Mouse (Mus musculus) gastrocnemius, postnatal 36 days (tissue): ENCODE measurements around the gene Ly75. TPM values are rescaled to one million over a fixed set of nuclear protein-coding genes. Genes with fewer than 3 reads are reported as not detected.

Experiments used
- DNase-seq, 2 experiments: peaks; one replicate each; pipeline ENCODE4 v3.0.0; 2022
- intact Hi-C: fragments of 180-260 bp; cut with DNase I; formaldehyde crosslinking; loops from one replicate; pipeline ENCODE4 v1.15.1; 2025
- total RNA-seq, 2 experiments: library from RNA; stranded (reverse); gene quantifications; 2 replicates each; pipeline ENCODE4 v1.2.3; 2021

Ly75 gene
- total RNA-seq, 2 experiments from 2014 or later = 0.07 to 0.54 TPM

GRCm38 (mm10) chr2:60375608-60376107, 7.4 kb downstream of the Ly75 start:
- DNase-seq = no peak
- intact Hi-C loops = no loop called here

- intact Hi-C loops = no loop called here
- no peak for DNase-seq
Observed at GRCm38 (mm10) chr2:60375126-60375525, 8.0 kb downstream of the Ly75 start.

GRCm38 (mm10) chr2:60370188-60370587, 12.9 kb downstream of the Ly75 start:
- DNase-seq = no peak
- intact Hi-C loops = no loop called here

GRCm38 (mm10) chr2:60369454-60369853, 13.6 kb downstream of the Ly75 start:
- no peak for DNase-seq
- intact Hi-C loops = no loop called here

- DNase-seq = no peak
- intact Hi-C loops = no loop called here
Observed at GRCm38 (mm10) chr2:60367871-60368270, 15.2 kb downstream of the Ly75 start.

- intact Hi-C loops = no loop called here
- no peak for DNase-seq
Observed at GRCm38 (mm10) chr2:60367204-60367603, 15.9 kb downstream of the Ly75 start.

- no peak for DNase-seq
- intact Hi-C loops = no loop called here
Observed at GRCm38 (mm10) chr2:60365820-60366610, 17.1 kb downstream of the Ly75 start.

- intact Hi-C loops = no loop called here
- DNase-seq = no peak
Observed at GRCm38 (mm10) chr2:60365138-60365775, 17.8 kb downstream of the Ly75 start.

GRCm38 (mm10) chr2:60362146-60362545, 21.0 kb downstream of the Ly75 start:
- intact Hi-C loops = no loop called here
- no peak for DNase-seq

- intact Hi-C loops = no loop called here
- DNase-seq = no peak
Observed at GRCm38 (mm10) chr2:60359796-60360195, 23.3 kb downstream of the Ly75 start.

- no peak for DNase-seq
- intact Hi-C loops = no loop called here
Observed at GRCm38 (mm10) chr2:60355388-60355683, 27.8 kb downstream of the Ly75 start.

GRCm38 (mm10) chr2:60354541-60355387, 28.3 kb downstream of the Ly75 start:
- no peak for DNase-seq
- intact Hi-C loops = no loop called here

- DNase-seq = no peak
- intact Hi-C loops = no loop called here
Observed at GRCm38 (mm10) chr2:60352296-60352695, 30.8 kb downstream of the Ly75 start.

GRCm38 (mm10) chr2:60351781-60352180, 31.3 kb downstream of the Ly75 start:
- DNase-seq = no peak
- intact Hi-C loops = no loop called here

GRCm38 (mm10) chr2:60347875-60348274, 35.2 kb downstream of the Ly75 start:
- no peak for DNase-seq
- intact Hi-C loops = no loop called here

- intact Hi-C loops = no loop called here
- no peak for DNase-seq
Observed at GRCm38 (mm10) chr2:60346531-60346930, 36.6 kb downstream of the Ly75 start.

- no peak for DNase-seq
- intact Hi-C loops = no loop called here
Observed at GRCm38 (mm10) chr2:60345717-60346116, 37.4 kb downstream of the Ly75 start.

GRCm38 (mm10) chr2:60343607-60344289, 39.4 kb downstream of the Ly75 start:
- no peak for DNase-seq
- intact Hi-C loops = no loop called here

- intact Hi-C loops = no loop called here
- no peak for DNase-seq
Observed at GRCm38 (mm10) chr2:60342107-60342880, 40.8 kb downstream of the Ly75 start.

- DNase-seq = no peak
- intact Hi-C loops = no loop called here
Observed at GRCm38 (mm10) chr2:60337937-60338336, 45.2 kb downstream of the Ly75 start.
